Mouse (Mus musculus) liver, embryonic 16.5 days (tissue): ENCODE results near the gene Lrriq1. TPM values are rescaled to one million over a fixed set of nuclear protein-coding genes. Genes with fewer than 3 reads are reported as not detected.

ENCODE experiments used
- ATAC-seq: fragments of 200-750 bp; cut with Nextera tagmentation; 2 replicates; pipeline ENCODE4 v1.8.0; 2017; ENCODE audit warnings: low read depth, mild to moderate bottlenecking, moderate number of reproducible peaks, moderate library complexity
- H3K27ac ChIP-seq: fragments of 300-500 bp; sonication (generic); 2 replicates; pipeline ENCODE4 v1.5.1; 2014; ENCODE audit warnings: mild to moderate bottlenecking, low read length
- H3K27me3 ChIP-seq: fragments of 300-500 bp; sonication (generic); 2 replicates; pipeline ENCODE4 v1.6.1; 2014; ENCODE audit warnings: low read depth, low read length, mixed read lengths; ENCODE audit not compliant: control insufficient read depth, insufficient read depth
- H3K36me3 ChIP-seq: fragments of 300-500 bp; sonication (generic); 2 replicates; pipeline ENCODE4 v1.6.1; 2014; ENCODE audit warnings: mild to moderate bottlenecking; ENCODE audit not compliant: control insufficient read depth, insufficient read depth
- H3K4me1 ChIP-seq: fragments of 300-500 bp; sonication (generic); 2 replicates; pipeline ENCODE4 v1.6.1; 2014; ENCODE audit warnings: low read depth, low read length, mixed read lengths; ENCODE audit not compliant: control insufficient read depth
- H3K4me2 ChIP-seq: fragments of 300-500 bp; sonication (generic); 2 replicates; pipeline ENCODE4 v1.6.1; 2014; ENCODE audit warnings: low read depth, low read length, mixed read lengths
- H3K4me3 ChIP-seq: fragments of 300-500 bp; sonication (generic); 2 replicates; pipeline ENCODE4 v1.5.1; 2014; ENCODE audit warnings: low read depth, mild to moderate bottlenecking, low read length
- H3K9ac ChIP-seq: fragments of 300-500 bp; sonication (generic); 2 replicates; pipeline ENCODE4 v1.6.1; 2014; ENCODE audit warnings: low read depth, low read length
- H3K9me3 ChIP-seq: fragments of 300-500 bp; sonication (generic); replicated peaks from 2 replicates; pipeline ENCODE4 v1.6.1; 2016; ENCODE audit warnings: low read length; ENCODE audit not compliant: control insufficient read depth
- WGBS: fragments of 180-500 bp; shearing (Covaris S2); extraction: QIAGEN DNeasy Blood & Tissue Kit; methylation state at CpG from one replicate; pipeline ENCODE4 v1.1.7; 2014; ENCODE audit not compliant: insufficient replicate concordance; 5-methylcytosine and 5-hydroxymethylcytosine counted together
- polyA plus RNA-seq: library from polyadenylated mRNA; unstranded; fragments of >200 nt; fragmentation: Nextera tagmentation; extraction: Ambion mirVana; gene quantifications from 2 replicates; pipeline ENCODE4 v1.2.1, GENCODE M21; 2015

The Lrriq1 gene
- polyA plus RNA-seq, 1 experiment from 2014 or later, result not detected

GRCm38 (mm10) chr10:103000902-103001301 lies 235.2 kb downstream of the Lrriq1 start:
- no peaks in the 10 kb centered on the region for H3K9me3 ChIP-seq
- no peak overlapping the region for H3K27ac ChIP-seq
- no peak overlapping the region for H3K4me3 ChIP-seq
- no peaks in the 10 kb centered on the region for H3K4me1 ChIP-seq
- no peaks in the 10 kb centered on the region for H3K36me3 ChIP-seq
- WGBS, result 23% methylated on average over 8 of the region's 8 CpGs
- no peak overlapping the region for H3K4me2 ChIP-seq
- no peaks in the 10 kb centered on the region for H3K27me3 ChIP-seq
- no peak overlapping the region for H3K9ac ChIP-seq
- ATAC-seq, result no peak

GRCm38 (mm10) chr10:102999584-102999983 lies 236.5 kb downstream of the Lrriq1 start:
- H3K36me3 ChIP-seq, result no peaks in the 10 kb centered on the region
- H3K27ac ChIP-seq, result no peak overlapping the region
- H3K4me2 ChIP-seq, result no peak overlapping the region
- H3K9ac ChIP-seq, result no peak overlapping the region
- H3K4me1 ChIP-seq, result no peaks in the 10 kb centered on the region
- H3K27me3 ChIP-seq, result no peaks in the 10 kb centered on the region
- no peak for ATAC-seq
- no peaks in the 10 kb centered on the region for H3K9me3 ChIP-seq
- H3K4me3 ChIP-seq, result no peak overlapping the region

Other genes starting within 250 kb of the Lrriq1 start
- not detected in 2 replicates for gene Alx1, start 206.1 kb downstream of the Lrriq1 start, polyA plus RNA-seq
- 0.02 and 0.05 TPM in 2 replicates for gene Slc6a15, start 131.5 kb upstream of the Lrriq1 start, polyA plus RNA-seq